Mouse (Mus musculus): ENCODE data around the gene Nelfcd.

GRCm38 (mm10) chr2:174441898-174442297 is 26.3 kb downstream of the Nelfcd start:
- TF ChIP-seq CTCF (IDR thresholded peaks at IDR 0.05; ENCODE audit: borderline replicate concordance, insufficient read depth, low read depth, low read length) (no peak), POLR2A (IDR thresholded peaks at IDR 0.05; ENCODE audit: borderline replicate concordance, insufficient read depth, low read length) (no peak)
